Mouse (Mus musculus) mouse embryonic stem cell (cell line): Measurements from ENCODE around the gene Bcl6.

Experiments
- in situ Hi-C, 2 experiments: fragments of 300-500 bp; cut with MboI; formaldehyde crosslinking; loops; 1 replicate in 1 of 2; 3 replicates in 1 of 2; pipeline ENCODE4 v1.14.3; 2019 to 2020; ENCODE audit warnings: low sequenced_read_pairs in 2 of 2, low pct_unique_long_range_greater_than_20kb in 1 of 2, mixed read lengths in 1 of 2; ENCODE audit not compliant: unreplicated experiment in 1 of 2

The Bcl6 gene

GRCm38 (mm10) chr16:23993351-23994321, 5.0 kb upstream of the Bcl6 start:
- in situ Hi-C loops = loop anchor here in 1 of 2 experiments (25.0 kb wide), 1 partner anchor 319 kb away; no protein-coding TSS in a partner anchor

- in situ Hi-C loops = loop anchor here in 1 of 2 experiments (25.0 kb wide), 1 partner anchor 320 kb away; no protein-coding TSS in a partner anchor
Observed at GRCm38 (mm10) chr16:23991846-23992580, 3.4 kb upstream of the Bcl6 start.

GRCm38 (mm10) chr16:23991170-23991569, 2.5 kb upstream of the Bcl6 start:
- in situ Hi-C loops = loop anchor here in 1 of 2 experiments (25.0 kb wide), 1 partner anchor 321 kb away; no protein-coding TSS in a partner anchor

GRCm38 (mm10) chr16:23990161-23990970, 1.7 kb upstream of the Bcl6 start:
- in situ Hi-C loops = loop anchor here in 1 of 2 experiments (25.0 kb wide), 1 partner anchor 322 kb away; no protein-coding TSS in a partner anchor

GRCm38 (mm10) chr16:23989209-23990160, 833 bp upstream of the Bcl6 start:
- in situ Hi-C loops = loop anchor here (10.0 to 25.0 kb wide), 3 partner anchors 323 to 1075 kb away; no protein-coding TSS in a partner anchor

GRCm38 (mm10) chr16:23988157-23988465, 541 bp downstream of the Bcl6 start:
- in situ Hi-C loops = loop anchor here (10.0 to 25.0 kb wide), 3 partner anchors 324 to 1077 kb away; no protein-coding TSS in a partner anchor

- in situ Hi-C loops = loop anchor here (10.0 to 25.0 kb wide), 3 partner anchors 325 to 1077 kb away; no protein-coding TSS in a partner anchor
Observed at GRCm38 (mm10) chr16:23987341-23988156, 1.1 kb downstream of the Bcl6 start.

- in situ Hi-C loops = loop anchor here (10.0 to 25.0 kb wide), 3 partner anchors 325 to 1078 kb away; no protein-coding TSS in a partner anchor
Observed at GRCm38 (mm10) chr16:23986871-23987270, 1.8 kb downstream of the Bcl6 start.

GRCm38 (mm10) chr16:23986176-23986575, 2.5 kb downstream of the Bcl6 start:
- in situ Hi-C loops = loop anchor here (10.0 to 25.0 kb wide), 3 partner anchors 326 to 1079 kb away; no protein-coding TSS in a partner anchor

GRCm38 (mm10) chr16:23985467-23985861, 3.2 kb downstream of the Bcl6 start:
- in situ Hi-C loops = loop anchor here (10.0 to 25.0 kb wide), 3 partner anchors 327 to 1079 kb away; no protein-coding TSS in a partner anchor

- in situ Hi-C loops = loop anchor here (5.0 to 25.0 kb wide), 4 partner anchors 327 to 1080 kb away; no protein-coding TSS in a partner anchor
Observed at GRCm38 (mm10) chr16:23984760-23985466, 3.7 kb downstream of the Bcl6 start.

- in situ Hi-C loops = loop anchor here (5.0 to 25.0 kb wide), 4 partner anchors 328 to 1081 kb away; no protein-coding TSS in a partner anchor
Observed at GRCm38 (mm10) chr16:23984183-23984582, 4.5 kb downstream of the Bcl6 start.

- in situ Hi-C loops = loop anchor here (5.0 to 25.0 kb wide), 4 partner anchors 329 to 1082 kb away; no protein-coding TSS in a partner anchor
Observed at GRCm38 (mm10) chr16:23982891-23983588, 5.6 kb downstream of the Bcl6 start.

- in situ Hi-C loops = loop anchor here (5.0 to 25.0 kb wide), 4 partner anchors 330 to 1083 kb away; no protein-coding TSS in a partner anchor
Observed at GRCm38 (mm10) chr16:23981925-23982851, 6.5 kb downstream of the Bcl6 start.
